Mouse (Mus musculus) liver, postnatal 0 days (tissue): ENCODE data around the gene Cela3a.

Experiments used
- CTCF ChIP-seq: sonication (generic); IDR thresholded peaks from 2 replicates; pipeline ENCODE4 v1.5.1; 2016; ENCODE audit warnings: antibody characterized with exemption, low read depth
- EP300 ChIP-seq: IDR thresholded peaks from 2 replicates; pipeline ENCODE4 v1.6.1; 2016; ENCODE audit warnings: antibody characterized with exemption, low read depth, mild to moderate bottlenecking

DNA sequence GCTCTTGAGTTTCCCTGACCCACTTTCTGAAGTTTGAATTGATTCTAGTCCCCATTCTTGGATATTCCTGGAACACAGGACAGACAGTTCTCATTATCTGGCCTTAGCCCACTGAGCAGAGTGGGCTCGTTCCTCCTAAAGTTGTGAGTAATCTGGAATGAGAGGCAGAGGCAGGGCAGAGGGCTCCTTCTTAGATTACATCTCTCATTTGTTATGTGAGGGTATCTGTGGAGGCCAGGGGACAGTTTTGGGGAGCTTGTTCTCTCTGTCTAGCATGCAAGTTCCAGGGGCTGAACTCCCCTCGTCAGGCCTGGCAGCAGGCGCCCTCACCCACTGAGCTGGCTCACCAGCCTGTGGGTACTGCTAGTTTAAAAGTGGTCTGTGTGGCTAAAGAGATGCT lies 30.5 kb downstream of the Cela3a start:
- TF ChIP-seq EP300: no peak
- TF ChIP-seq CTCF: no peak
